Mouse (Mus musculus): ENCODE data around the gene Psg20.
"Not testable (repeated sequence)": the region's sequence is repeated elsewhere in the genome, so short reads cannot be mapped to it uniquely, and the experiment has no call there.

The Psg20 gene

DNA sequence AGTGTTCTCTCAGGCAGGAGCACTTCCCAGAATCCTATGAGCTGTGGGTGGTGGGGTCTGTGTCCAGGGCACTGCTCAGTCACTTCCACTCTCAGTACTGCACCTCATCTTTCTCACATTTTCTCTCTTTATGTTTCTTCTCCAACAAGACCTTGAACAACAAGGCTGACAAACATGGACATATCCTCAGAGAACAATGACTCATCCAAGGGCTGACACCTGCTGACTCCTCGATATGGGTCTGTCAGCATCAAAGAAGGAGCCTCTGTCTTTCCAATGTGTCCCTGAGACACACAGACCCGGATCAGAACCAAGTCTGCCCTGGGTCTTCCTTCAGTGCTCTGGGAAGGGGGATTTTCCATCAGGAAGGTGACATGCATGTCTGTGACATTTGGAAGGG is at the start of gene Psg20:
Gene Psg20 (minus strand): TSS at position 101 of the 400 bp plus-strand sequence.
- no peak for DNase-seq

DNA sequence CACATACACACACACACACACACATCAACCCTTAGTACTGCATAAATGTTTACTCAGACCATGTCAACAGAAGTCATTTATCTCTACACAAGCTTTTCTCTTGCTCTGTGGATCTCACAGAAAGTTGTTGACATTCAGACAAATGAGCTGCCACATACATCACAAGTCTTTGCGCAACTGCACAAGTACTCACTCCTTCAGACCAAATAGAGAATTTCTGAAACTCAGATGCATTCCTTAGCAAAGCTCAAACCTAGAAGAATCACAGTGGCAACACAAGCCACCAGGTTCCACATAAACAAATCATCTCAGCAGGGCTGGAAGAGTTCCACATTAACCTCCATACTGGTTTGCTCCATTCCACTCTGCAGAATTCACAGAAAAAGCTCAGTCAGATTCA is 48.5 kb upstream of the Psg20 start:
- no peak for DNase-seq

DNA sequence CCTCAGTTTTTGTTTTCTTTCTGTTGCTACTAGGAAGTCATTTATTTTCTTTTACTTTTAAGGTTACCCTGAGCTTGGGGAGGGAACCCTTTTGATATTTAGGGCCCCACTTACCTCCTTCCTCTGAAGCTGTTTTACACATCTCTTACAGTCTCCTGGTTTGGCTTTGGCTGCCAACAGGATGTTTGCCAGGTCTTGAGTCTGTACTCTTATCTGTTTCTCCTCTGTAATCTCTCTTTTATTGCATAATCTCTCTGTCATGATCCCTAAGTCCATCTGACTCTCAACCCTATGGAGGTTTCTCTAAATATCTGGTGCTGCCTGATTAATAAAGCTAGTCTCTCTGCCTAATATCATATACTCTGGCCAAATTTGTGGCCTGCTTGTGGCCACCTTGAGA is 47.1 kb upstream of the Psg20 start:
- DNase-seq = no peak

DNA sequence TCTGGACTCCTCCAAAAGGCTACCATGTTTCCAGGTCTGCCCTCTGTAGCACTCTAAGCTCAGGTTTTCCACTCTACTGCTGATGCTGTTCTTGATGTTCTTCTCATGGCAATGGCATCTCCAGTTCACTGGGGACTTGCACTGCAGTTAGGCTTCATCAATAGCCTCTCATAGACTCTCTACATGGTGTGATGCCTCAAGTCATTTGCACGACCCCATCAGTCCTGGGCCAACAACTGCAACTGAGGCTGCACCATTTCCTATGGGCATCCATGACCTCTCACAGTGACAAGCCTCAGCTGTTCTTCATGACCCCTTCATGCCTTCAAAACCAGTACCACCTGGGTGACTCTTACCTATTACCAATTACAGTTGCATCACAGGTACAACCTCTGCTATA is 42.4 kb upstream of the Psg20 start:
- no peak for DNase-seq

DNA sequence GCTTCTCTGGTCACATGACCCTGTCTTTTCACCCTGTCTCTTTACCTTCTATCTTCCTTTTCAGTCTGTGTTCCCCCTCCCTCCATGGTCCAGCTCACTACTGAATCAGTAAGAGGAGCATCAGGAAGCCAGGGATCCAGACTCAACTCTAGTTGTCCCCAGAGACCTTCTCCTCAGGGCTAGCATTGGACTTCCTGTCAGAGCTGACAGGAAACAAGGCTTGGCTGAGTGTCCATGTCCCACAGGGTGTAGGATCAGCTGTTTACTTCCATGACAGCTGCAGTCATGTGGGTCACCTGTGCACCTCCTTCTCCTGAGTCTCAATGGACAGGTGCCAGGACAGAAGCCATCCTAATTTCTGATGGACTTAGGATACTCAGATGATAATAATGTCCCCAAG is 39.9 kb upstream of the Psg20 start:
- DNase-seq = not testable (repeated sequence)

DNA sequence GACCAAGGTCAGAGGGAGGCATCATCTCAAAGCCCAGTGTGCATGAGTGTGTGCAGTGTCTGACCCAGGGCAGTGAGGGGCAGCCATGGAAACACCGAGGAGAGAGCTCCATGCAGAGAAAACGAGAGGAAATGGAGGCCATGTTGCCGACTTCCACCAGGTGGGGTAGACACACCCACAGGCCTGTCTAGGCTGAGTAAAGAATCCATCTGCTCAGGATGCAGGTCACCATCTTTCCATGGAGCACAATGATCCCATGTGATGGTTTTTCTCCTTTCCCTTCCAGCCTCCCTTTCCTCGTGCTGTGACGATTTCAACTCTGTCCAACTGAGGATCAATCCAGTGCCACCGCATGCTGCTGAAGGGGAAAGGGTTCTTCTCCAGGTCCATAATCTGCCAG is 38.0 kb upstream of the Psg20 start:
- no peak for DNase-seq

DNA sequence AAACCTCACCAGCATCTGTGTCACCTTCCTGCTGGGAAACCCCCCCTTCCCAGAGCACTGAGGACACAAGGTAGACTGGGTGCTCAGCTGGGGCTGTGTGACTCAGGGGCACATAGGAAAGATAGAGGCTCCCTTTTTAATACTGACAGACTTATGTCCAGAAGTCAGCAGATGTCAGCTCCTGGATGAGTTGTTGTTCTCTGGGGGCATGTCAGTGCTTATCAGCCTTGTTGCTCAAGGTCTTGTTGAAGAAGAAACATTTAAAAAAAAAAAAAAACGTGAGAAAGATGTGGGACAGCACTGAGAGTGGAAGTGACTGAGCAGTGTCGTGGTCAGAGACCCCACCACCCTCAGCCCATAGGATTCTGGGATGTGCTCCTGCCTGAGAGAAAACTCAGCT is 31.8 kb upstream of the Psg20 start, which contains the start of gene Psg22:
Gene Psg22 (plus strand): TSS at position 301 of the 400 bp plus-strand sequence.
- DNase-seq = no peak

DNA sequence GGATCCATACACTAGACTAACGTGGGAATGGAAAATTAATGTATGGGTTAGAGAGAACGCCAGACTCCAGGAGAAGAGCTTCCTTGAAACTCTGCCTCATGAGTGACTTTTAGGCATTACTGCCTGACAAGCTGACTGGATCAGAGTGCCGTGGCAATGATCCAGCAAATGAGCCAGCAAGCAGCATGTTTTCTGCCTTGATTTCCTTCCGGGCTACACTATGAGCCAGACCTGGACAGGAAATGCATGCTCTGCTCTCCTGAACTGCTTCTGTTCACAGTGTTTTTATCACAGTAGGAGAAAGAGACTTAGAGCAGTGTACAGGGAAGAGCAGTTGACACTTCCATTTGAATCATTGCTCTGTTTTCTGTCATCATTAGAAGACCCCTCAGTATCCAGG is 29.6 kb upstream of the Psg20 start:
- no peak for DNase-seq

DNA sequence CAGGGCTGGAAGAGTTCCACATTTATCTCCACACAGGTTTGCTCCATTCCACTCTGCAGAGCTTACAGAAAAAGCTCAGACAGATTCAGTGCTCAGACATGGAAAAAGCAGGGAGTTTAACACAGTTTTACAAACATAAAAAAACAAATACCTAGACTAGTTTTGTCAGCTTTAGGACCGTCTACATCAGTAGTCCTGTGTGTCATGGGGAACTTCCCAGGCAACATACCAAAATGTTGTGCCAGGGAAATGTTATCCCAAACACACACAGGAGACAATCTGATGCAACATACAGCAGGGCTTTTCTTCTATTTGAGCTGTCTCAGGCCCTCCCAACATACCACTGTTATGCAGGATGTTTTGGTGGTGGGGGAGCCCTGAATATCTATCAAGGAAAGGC is 24.9 kb upstream of the Psg20 start:
- DNase-seq = no peak

DNA sequence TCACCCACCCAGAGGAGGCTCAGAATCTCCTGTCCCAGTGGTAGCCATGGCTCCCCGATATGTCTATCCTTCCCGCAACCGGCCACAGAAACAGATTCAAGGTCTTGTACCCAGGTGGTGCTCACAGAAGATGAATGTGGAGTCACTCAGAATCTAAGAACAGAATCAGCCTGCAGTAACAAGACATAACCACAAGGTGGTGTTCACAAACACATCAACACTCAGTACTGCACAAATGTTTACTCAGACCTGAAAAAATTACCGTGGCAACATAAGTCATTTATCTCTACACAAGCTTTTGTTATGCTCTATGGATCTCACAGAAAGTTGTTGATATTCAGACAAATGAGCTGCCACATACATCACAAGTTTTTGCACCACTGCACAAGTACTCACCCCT is 24.3 kb upstream of the Psg20 start:
- DNase-seq = peak; percentile 4 to 7

DNA sequence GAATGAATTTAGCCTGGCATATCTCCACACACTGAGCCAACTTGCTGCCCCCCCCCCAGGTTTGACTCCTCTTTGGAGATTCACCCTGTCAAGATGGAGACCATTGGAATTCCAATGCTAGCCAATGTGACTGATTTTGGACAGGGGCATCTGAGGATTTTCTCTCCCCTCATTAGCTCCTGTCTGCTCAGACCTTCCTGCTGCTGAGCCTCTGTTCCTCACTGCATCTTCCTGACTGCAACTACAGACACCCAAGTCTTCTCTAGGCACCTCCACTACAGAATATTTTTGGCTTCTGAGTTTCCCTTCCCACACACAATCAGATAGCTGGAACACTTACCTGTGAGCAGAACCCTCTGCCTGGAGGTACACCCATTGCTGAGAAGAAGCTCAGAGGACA is 399 bp downstream of the Psg20 start:
- no peak for DNase-seq

DNA sequence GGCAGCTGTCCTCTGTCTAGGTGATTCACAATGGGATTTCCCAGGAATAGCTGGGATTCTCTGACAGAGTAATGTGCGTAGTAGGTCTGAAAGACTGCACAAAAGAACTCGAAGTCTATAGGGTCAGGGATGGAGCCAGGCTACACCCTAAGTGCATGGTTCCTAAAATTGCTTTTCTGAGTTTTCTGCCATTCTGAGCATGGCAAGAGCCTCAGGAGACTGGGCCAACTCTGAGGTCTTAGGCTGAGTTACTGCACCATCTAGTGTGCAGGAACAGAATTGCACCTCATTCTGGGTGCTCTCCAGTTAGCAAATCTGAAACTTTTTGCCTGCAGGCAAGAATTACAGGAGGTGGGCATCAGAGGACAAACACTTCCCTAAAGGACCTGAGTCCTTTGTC is 6.2 kb downstream of the Psg20 start:
- peak; percentile 67 to 70 for DNase-seq

DNA sequence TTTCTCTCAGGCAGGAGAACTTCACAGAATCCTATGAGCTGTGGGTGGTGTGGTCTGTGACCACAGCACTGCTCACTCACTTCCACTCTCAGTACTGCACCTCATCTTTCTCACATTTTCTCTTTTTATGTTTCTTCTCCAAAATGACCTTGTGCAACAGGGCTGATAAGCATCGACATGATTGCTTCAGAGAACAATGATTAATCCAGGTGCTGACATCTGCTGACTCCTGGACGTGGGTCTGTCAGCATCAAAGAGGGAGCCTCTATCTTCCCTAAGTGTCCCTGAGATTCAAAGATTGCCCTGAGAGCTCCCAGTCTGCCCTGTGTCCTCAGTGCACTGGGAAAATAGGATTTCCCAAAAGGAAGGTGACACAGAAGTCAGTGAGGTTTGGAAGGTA is 29.4 kb downstream of the Psg20 start, which contains the start of gene Psg21:
Gene Psg21 (minus strand): TSS at position 101 of the 400 bp plus-strand sequence.
- DNase-seq = not testable (repeated sequence)

DNA sequence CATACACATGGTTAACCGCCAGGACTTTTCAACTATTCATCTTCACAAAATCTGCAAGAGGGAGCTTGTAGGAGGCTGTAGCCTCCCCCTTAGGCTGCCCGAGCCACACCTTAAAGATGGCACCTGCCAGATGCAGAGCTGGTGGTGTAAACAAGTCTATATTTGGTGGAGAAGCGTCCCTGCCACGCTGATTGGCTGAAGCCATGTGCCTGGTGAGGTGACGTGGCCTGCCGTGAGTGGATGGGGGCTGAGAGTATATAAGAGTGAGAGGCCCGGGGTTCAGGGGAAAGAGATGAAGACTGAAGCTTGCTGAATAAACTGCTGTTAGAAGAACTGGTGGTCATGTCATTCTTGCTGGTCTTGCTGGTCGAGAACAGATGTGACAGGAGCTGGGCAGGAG is 59.1 kb downstream of the Psg20 start:
- DNase-seq = not testable (repeated sequence)

Measured in cerebellum, postnatal 14 days (tissue).